In the genomic region with DNA sequence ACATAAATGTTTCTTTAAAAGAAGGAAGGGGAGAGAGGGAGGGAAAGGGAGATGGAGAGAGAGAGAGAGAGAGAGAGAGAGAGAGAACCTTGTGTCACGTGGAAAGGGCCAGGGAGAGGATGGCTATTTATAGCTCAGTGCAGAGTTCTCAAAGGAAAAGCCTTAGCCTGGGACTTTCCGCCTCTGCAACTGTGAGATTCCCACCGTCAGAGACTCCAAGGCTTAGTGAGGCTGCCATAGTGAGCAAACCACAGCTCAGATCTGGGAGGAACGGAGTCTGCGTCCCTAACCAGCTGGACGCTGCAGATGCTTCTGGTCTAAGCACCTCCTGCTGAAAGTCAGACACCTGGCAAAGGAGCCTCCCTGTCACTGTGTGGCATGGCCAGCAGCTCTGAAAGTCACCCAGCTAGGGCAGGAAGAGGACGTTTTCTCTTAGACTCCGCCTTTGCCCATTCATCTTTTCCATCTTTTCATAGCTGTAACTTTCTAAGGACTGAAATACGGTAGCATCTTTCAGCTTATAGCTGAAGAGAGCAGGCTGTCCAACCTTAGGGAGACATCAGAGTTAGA, we compare ENCODE assay signal across 10 mouse cellular contexts. TPM values are rescaled to one million over a fixed set of nuclear protein-coding genes. Genes with fewer than 3 reads are reported as not detected.
A peak's percentile ranks its signal among the peaks of the same experiment; 100 is the strongest.
DNase-seq lines count a peak whose midpoint lies in the region; ATAC-seq and TF ChIP-seq lines count a peak whose summit lies in the region.
"Had no signal": no experiment of that assay in that cellular context is flagged by ENCODE, and none has a peak within 500 bp of the region (broad histone marks: within the 10 kb centered on the region; RNA-seq: fewer than 3 reads in every experiment).

No protein-coding gene starts in this region.

- no peaks in the 10 kb centered on the region for H3K36me3 ChIP-seq in hindbrain, embryonic 16.5 days (ENCODE audit: control insufficient read depth, insufficient read depth, low read length)

- no peak for TF ChIP-seq CTCF in embryonic fibroblast, embryonic 13.5 days (IDR thresholded peaks at IDR 0.05; ENCODE audit: borderline replicate concordance, insufficient read depth, low read length)

- no peak overlapping the region; the same call in 1 of the 2 replicates for H3K27ac ChIP-seq in embryonic fibroblast, embryonic 13.5 days (ENCODE audit: insufficient read depth, low read length)
- peak overlapping the region; percentile 61; the same call in 1 of the 2 replicates for H3K27ac ChIP-seq in hindbrain, embryonic 16.5 days (ENCODE audit: low read depth, low read length)
- H3K27ac ChIP-seq: macrophage had no signal

- no peak overlapping the region for H3K4me3 ChIP-seq in embryonic fibroblast, embryonic 13.5 days (ENCODE audit: insufficient read depth, low read length)
- H3K4me3 ChIP-seq in hindbrain, embryonic 16.5 days (ENCODE audit: low read length): no peak overlapping the region

- intact Hi-C loops in heart, postnatal 25 days (cut with DNase I): loop anchor here (5.0 kb wide), 1 partner anchor 129 kb away; no protein-coding TSS in a partner anchor

- no peaks in the 10 kb centered on the region for H3K27me3 ChIP-seq in hindbrain, embryonic 16.5 days (replicated peaks; ENCODE audit: control insufficient read depth, insufficient read depth, low read length)

- H3K9ac ChIP-seq in hindbrain, embryonic 16.5 days (ENCODE audit: low read depth, low read length): peak overlapping the region; percentile 11

- peak overlapping the region; percentile 10; the same call in 1 of the 2 replicates for H3K4me2 ChIP-seq in hindbrain, embryonic 16.5 days (ENCODE audit: low read length)

- 0 out of 2 replicates have a peak, but pooled peaks have one; percentile 7 for TF ChIP-seq POLR2A in embryonic fibroblast, embryonic 13.5 days (IDR thresholded peaks at IDR 0.05; ENCODE audit: low read depth, low read length)

- H3K9me3 ChIP-seq in hindbrain, embryonic 16.5 days (ENCODE audit: control insufficient read depth, low read length): peaks cover 5% of the 10 kb centered on the region; the same call in 1 of the 2 replicates

- peak; percentile 65; the same call in 1 of the 2 replicates for ATAC-seq in hindbrain, embryonic 16.5 days
- ATAC-seq in megakaryocyte, adult 5-6 weeks (ENCODE audit: poor library complexity, severe bottlenecking): no peak

- peaks cover 11% of the 10 kb centered on the region; the same call in 1 of the 2 replicates for H3K4me1 ChIP-seq in embryonic fibroblast, embryonic 13.5 days (ENCODE audit: control insufficient read depth, insufficient read depth, low read length)
- H3K4me1 ChIP-seq in hindbrain, embryonic 16.5 days (ENCODE audit: control insufficient read depth, insufficient read depth, low read depth, low read length): peaks cover 11% of the 10 kb centered on the region

- DNase-seq in heart, adult 11 months: peak; percentile 95
- no peak for DNase-seq in heart, postnatal 25 days (ENCODE audit: low spot score)
- peak; percentile 81 for DNase-seq in 3T3-L1 (ENCODE audit: low read depth, low spot score)
- DNase-seq in testis, postnatal 14 days (ENCODE audit: low spot score): no peak
- no peak for DNase-seq in left cerebral cortex, adult 9 months (ENCODE audit: low spot score in 2 of 2)
- DNase-seq: adrenal gland, postnatal 25 days had no signal

- WGBS in hindbrain, embryonic 16.5 days: 43% methylated on average over 9 of the region's 9 CpGs

RNA-seq across cellular contexts. Expression of gene Sh3pxd2a, which starts 21.9 kb away (rescaled TPM):
- 10 to 100 TPM; 63.5 to 63.6 TPM for total RNA-seq in heart, postnatal 25 days (2021)
- polyA plus RNA-seq in embryonic fibroblast, embryonic 13.5 days (2011; ENCODE audit: insufficient read length, low read depth, missing spikeins): 150 and 157 TPM in 2 replicates
- 1.8 and 2.2 TPM in 2 replicates for polyA plus RNA-seq in hindbrain, embryonic 16.5 days (2015; fragmentation: Nextera tagmentation; extraction: Ambion mirVana)
- 1.4 and 1.8 TPM in 2 replicates for total RNA-seq in megakaryocyte, adult 5-6 weeks (2015)
- 1.1 and 1.3 TPM in 2 replicates for total RNA-seq in megakaryocyte, adult 5-6 weeks (2017)

RNA-seq across cellular contexts. Expression of gene Stn1, which starts 51.2 kb away (rescaled TPM):
- 10 to 100 TPM; 17.8 to 18.9 TPM for total RNA-seq in heart, postnatal 25 days (2021)
- polyA plus RNA-seq in embryonic fibroblast, embryonic 13.5 days (2011; ENCODE audit: insufficient read length, low read depth, missing spikeins): 26.9 and 30.1 TPM in 2 replicates
- polyA plus RNA-seq in hindbrain, embryonic 16.5 days (2015; fragmentation: Nextera tagmentation; extraction: Ambion mirVana): 28.2 and 32.1 TPM in 2 replicates
- 44.2 and 46.2 TPM in 2 replicates for total RNA-seq in megakaryocyte, adult 5-6 weeks (2015)
- total RNA-seq in megakaryocyte, adult 5-6 weeks (2017): 39.2 and 44.9 TPM in 2 replicates

Comparison
In these comparisons a context has a peak if more than half of its experiments do, and no peak if none do; other contexts are left out.
1. DNase-seq: peak in heart, adult 11 months (single experiment) and 3T3-L1 (single experiment); none in heart, postnatal 25 days (single experiment), testis, postnatal 14 days (single experiment) and left cerebral cortex, adult 9 months (0 of 2).
2. RNA of gene Sh3pxd2a, which starts 21.9 kb away (total RNA-seq): 63.5 to 63.6 TPM in heart, postnatal 25 days; 1.1 to 1.8 TPM in megakaryocyte, adult 5-6 weeks; every median in the first group is over 10 times any median in the second.